Mouse (Mus musculus) adrenal gland, postnatal 25 days (tissue): Measurements from ENCODE around the gene Zp3. TPM values are rescaled to one million over a fixed set of nuclear protein-coding genes. Genes with fewer than 3 reads are reported as not detected.

Source experiments
- DNase-seq: peaks from one replicate; pipeline ENCODE4 v3.0.0; 2021; ENCODE audit warnings: mixed read lengths
- total RNA-seq: library from RNA; stranded (reverse); gene quantifications from 2 replicates; pipeline ENCODE4 v1.2.3, GENCODE M21; 2021

The Zp3 gene
- total RNA-seq, 1 experiment from 2014 or later: not detected

DNA sequence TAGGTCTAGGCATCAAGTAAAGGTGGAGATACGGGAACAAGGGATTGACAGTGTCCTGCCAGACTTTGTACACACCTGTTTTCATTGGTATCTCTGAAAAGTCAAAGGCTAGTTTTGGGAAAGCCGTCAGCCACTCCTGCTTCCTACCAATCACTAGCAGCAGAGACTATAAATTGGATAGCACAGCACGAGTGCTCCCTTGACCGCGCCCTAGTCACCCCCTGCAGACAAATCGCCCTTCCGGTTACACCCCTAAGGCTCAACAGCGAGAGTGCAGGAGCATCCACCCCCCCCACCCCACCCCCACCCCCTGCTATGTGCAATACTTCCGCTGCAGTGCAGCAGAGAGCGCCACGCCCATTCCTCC is 17.8 kb upstream of the Zp3 start:
- DNase-seq: no peak

DNA sequence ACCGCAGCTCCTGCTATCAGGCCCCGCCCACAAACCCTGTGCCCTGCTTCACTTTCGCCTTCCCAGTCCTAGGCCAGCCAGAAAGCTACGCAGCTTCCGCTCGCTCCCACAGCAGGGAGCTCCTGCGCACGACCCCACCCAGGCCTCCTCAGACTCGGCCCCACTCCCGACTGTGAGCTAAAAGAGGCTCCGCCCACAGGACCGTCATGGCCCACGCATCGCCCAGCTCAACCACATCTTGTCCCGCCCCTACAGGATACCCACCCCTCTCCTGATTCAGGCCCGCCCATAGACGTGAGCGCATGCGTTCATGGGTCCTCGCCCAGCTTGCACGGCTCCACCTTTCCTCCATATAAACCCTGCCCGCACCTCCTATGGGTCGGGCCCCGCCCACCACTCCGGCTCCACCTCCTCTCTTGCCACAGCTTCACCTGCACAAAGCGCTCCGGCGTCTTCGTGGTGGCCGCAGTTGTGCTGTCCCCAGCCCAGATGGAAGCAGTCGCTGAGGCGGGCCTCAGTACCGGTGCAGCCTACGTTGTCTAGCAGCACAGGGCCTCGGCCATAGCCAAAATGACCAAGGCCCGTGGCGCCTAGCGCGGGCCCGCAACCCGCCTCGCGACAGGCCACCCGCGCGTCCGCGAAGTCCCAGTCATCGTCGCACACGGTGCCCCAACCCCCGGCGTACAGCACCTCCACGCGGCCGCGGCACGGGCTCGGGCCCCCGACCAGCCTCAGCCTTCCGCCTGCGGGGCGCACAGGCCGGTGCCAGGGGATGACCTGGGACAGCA is 17.2 kb upstream of the Zp3 start:
- DNase-seq: peak; percentile 96

DNA sequence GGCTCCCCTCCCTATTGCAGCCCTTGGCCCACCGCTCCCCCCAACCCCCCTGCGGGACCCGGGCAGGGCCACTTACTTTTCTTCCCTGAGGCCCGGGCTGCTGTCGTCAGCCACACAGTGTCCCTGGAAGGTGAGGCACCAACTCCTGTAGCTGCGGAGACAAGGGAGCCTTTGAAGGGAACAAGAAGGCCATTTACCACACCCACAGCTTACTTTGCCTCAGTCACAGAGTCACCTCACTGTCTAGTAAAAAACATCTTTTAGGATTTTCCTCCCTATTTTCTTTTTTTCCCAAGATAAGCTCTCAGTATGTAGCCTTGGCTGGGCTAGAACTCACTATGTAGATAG is 16.6 kb upstream of the Zp3 start:
- no peak for DNase-seq

DNA sequence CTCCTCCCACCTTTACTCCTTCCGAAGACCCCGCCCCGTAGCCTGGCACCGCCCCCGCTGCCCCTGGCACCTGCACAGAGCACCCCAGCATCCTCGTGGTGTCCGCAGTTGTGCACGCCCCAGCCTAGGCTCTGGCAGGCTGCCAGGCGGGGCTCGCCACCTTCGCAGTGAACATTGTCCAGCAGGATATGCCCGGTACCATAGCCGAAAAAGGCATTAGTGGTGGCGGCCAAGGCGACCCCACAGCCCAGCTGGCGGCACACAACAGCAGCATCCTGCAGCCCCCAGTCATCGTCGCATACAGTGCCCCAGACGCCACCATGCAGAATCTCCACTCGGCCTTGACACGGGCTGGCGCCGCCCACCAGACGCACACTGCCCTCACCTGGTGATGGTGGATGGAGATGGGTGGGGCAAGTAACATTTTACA is 14.4 kb upstream of the Zp3 start:
- DNase-seq: peak; percentile 48

GRCm38 (mm10) chr5:135966866-135967265 is 13.0 kb upstream of the Zp3 start:
- DNase-seq: no peak

DNA sequence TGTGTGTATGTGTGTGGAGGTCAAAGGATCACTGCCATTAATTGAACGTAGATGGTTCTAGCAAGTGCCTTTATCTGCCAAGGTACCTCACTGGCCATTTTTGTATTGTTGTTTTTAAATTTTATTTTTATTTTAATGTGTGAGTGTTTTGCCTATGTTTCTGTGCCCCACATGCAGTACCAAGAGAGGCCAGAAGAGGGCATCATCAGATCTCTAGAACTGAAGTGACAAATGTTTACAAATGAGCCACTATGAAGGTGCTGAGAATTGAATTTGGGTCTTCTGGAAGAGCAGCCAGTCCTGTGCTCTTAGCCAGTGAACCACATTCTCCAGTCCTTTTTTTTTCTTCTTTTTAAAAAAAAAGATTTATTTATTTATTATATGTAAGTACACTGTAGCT is 11.1 kb upstream of the Zp3 start:
- DNase-seq: peak; percentile 41

- no peak for DNase-seq
Observed at GRCm38 (mm10) chr5:135970247-135970646, 9.7 kb upstream of the Zp3 start.

DNA sequence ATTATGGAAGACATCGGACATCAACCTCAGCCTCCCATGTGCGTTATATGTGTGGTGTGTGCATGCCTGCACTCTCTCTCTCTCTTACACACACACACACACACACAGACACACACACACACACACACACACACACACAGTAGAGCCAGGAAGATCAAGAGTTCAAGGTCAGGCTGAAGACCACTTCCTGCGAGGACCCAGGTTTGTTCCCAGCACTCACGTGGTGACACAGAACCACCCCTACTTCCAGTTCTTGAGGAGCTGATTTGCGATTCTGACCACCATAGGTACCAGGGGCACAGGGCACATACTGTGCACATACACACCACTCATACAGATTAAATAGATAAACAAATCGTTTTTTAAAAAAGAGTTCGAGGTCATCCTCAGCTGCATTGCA is 8.0 kb upstream of the Zp3 start:
- DNase-seq: no peak

DNA sequence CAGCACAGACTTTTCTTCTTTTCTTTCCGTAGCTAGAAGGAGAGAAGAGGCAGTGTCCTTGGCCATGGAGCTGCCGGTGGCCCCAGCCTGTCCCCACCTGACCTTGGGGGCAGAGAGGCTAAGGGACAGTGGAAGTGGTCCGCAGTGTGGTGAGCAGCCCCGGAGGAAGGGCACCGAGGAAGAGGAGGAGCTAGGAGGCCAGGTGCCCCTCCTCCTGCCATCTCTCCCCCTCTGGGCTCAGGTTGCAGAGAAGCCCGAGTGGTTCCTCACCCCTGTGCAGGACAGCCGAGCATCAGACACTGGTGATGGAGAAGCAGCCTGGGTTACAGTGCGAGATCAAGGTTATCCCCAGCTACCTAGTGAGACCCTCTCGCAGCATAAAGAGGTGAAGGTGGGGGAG is 5.5 kb upstream of the Zp3 start, which contains the start of gene Ssc4d:
TSS of gene Ssc4d (minus strand) at position 167 of the 400 bp plus-strand sequence.
- DNase-seq: no peak

GRCm38 (mm10) chr5:135975893-135976668 is 3.8 kb upstream of the Zp3 start:
- DNase-seq: no peak

GRCm38 (mm10) chr5:135979381-135979780 is 518 bp upstream of the Zp3 start:
- DNase-seq: no peak

- peak; percentile 63 for DNase-seq
Observed at GRCm38 (mm10) chr5:135982398-135982797, 2.5 kb downstream of the Zp3 start.

DNA sequence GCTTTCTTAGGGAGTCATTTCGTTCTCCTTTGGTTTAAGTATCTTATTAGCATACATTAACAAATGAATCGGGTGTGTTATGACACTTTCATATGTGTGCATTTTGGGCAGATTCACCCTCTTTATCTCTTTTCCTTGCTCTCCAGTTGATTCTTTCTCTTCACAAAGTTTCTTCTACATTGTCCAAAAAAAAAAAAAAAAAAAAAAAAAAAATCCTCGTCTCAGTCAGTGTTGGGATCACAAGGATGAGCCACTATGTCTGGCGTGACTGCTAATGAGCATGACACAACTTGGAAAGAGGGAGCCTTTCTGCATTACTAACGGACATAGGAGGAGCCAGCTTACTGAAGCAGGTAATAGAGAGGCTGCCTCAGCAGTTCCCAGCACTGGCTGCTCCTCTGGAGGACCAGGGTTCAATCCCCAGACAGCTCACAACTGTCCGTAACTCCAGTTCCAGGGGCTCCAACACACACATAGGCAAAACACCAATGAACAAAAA is 4.7 kb downstream of the Zp3 start:
- no peak for DNase-seq

- DNase-seq: no peak
Observed at GRCm38 (mm10) chr5:135987248-135987647, 7.3 kb downstream of the Zp3 start.

DNA sequence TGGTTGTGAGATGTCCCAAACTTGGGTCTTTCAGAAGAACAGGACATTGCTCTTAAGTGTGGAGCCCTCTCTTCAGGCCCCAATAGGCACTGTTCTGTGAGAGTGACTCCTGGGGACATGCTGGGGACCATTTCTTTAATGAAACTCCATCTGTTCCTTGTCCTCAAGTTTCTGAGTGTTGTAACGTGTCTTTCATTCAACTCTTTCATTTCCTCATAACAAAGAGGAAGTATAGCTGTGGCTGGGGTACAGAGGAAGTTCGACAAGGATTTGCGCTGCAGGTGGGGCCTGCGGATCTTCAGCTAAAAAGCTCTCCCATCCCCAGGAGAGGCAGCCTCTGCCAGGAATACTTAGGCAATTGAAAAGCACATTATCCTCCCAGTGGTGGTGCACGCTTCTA is 10.7 kb downstream of the Zp3 start:
- DNase-seq: no peak

- DNase-seq: no peak
Observed at GRCm38 (mm10) chr5:135993381-135993965, 13.6 kb downstream of the Zp3 start.

- no peak for DNase-seq
Observed at GRCm38 (mm10) chr5:135994335-135994724, 14.4 kb downstream of the Zp3 start.

DNA sequence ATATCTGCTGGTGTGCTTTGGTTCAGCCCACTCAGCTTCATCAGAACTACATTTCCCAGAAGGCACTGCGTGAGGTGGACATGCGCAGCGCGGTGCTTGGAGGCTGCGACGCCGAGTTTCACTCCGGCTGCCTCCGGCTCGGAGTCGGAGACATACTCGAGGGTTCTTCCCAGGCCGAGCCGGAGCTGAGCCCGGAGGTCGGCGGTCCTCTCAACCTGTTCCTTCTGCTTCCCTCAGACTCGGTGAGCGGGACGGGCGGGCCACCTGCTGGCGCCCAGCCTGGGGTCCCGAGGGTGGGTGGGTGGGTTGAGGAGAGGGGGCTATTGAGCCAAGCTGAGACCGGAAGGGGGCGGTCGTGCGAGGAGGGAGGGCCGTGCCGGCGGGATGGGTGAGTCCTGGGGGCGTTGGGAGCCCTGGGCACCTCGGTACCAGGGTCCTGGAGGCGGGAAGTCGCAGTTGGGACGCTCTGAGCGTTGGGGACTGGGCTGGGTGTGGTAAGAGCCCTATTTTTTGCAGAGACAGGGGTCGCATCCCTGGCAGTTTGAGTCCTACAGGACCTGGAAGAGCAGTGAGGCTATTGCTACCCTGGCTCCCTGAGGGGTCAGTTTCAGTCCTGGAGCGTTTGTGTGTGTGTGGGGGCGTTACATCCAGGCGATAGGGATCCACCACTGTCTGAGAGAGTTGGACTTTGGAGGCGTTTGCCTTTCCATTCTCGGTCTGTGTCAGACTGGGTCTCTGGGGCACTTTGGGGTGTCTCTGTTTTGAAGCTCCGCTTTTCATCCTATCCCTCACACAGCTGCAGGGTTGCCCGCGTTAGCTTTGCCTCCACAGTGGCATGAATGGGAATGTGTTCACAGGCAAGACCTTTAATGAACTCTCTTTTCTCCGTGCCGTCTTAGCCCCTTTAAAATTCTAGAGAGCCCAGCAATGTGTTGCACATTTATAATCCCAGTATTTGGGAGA is 15.1 kb downstream of the Zp3 start, which contains the start of gene Dtx2:
TSS of gene Dtx2 (plus strand) at position 76 of the 963 bp plus-strand sequence.
- peak; percentile 88 for DNase-seq

DNA sequence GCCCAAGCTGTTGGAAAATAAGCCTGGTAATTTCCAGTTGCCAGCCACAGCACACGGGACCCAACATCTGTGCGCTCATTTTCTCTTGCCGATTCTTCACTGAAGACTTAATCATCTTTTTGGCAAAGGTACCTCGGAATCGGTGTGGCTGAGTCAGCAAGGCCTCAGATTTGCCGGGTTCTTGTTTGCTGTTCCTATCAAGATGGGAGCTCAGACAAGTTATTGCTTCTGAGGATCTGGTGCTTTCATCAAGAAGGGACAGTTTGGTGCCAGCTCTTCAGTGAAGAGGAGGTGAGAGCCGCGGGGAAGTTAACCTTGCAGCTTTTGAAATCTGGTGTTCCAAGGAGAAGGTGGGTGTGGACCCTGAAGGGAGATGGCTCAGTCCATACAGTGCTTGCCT is 16.3 kb downstream of the Zp3 start:
- DNase-seq: no peak

- DNase-seq: no peak
Observed at GRCm38 (mm10) chr5:136001222-136001621, 21.3 kb downstream of the Zp3 start.

GRCm38 (mm10) chr5:136002325-136002724 is 22.4 kb downstream of the Zp3 start:
- no peak for DNase-seq

DNA sequence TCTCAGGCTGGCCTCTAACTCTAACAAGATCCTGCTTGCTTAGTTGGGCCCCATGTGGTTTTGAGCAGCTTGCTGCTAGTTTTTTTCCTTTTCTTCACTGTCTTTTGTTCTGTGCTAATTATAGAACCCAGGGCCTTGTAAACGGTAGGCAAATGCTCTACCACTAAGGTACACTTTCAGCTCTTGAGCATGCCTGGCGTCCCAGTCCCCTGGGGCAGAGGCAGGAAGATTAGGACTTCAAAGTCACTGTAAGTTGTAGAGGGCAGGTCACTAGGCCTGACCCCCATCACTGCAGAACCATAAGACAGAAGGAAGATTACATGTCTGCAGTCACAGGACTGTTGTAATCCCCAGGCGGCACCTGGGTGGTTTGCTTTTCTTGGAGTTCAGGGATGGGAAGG is 22.9 kb downstream of the Zp3 start:
- no peak for DNase-seq
